Mouse (Mus musculus) hindbrain, embryonic 16.5 days (tissue): ENCODE measurements around the gene Gprin1. TPM values are rescaled to one million over a fixed set of nuclear protein-coding genes. Genes with fewer than 3 reads are reported as not detected.
A peak's percentile ranks its signal among the peaks of the same experiment; 100 is the strongest.

Source experiments
- ATAC-seq: fragments of 200-750 bp; cut with Nextera tagmentation; 2 replicates; pipeline ENCODE4 v1.8.0; 2017; ENCODE audit warnings: moderate TSS enrichment, moderate library complexity
- H3K27ac ChIP-seq: fragments of 300-500 bp; sonication (generic); 2 replicates; pipeline ENCODE4 v1.5.1; 2014; ENCODE audit warnings: low read depth, mild to moderate bottlenecking, control low read depth, low read length, moderate library complexity
- H3K27me3 ChIP-seq: fragments of 300-500 bp; sonication (generic); replicated peaks from 2 replicates; pipeline ENCODE4 v1.6.1; 2014; ENCODE audit warnings: low read length; ENCODE audit not compliant: control insufficient read depth, insufficient read depth
- H3K36me3 ChIP-seq: fragments of 300-500 bp; sonication (generic); 2 replicates; pipeline ENCODE4 v1.6.1; 2014; ENCODE audit warnings: mild to moderate bottlenecking, low read length, moderate library complexity, mixed read lengths; ENCODE audit not compliant: control insufficient read depth, insufficient read depth
- H3K4me1 ChIP-seq: fragments of 300-500 bp; sonication (generic); 2 replicates; pipeline ENCODE4 v1.6.1; 2014; ENCODE audit warnings: low read depth, low read length; ENCODE audit not compliant: control insufficient read depth, insufficient read depth
- H3K4me2 ChIP-seq: fragments of 300-500 bp; sonication (generic); 2 replicates; pipeline ENCODE4 v1.6.1; 2014; ENCODE audit warnings: mild to moderate bottlenecking, low read length, control low read depth, moderate library complexity
- H3K4me3 ChIP-seq: fragments of 300-500 bp; sonication (generic); 2 replicates; pipeline ENCODE4 v1.5.1; 2014; ENCODE audit warnings: mild to moderate bottlenecking, low read length, control low read depth, moderate library complexity
- H3K9ac ChIP-seq: fragments of 300-500 bp; sonication (generic); 2 replicates; pipeline ENCODE4 v1.6.1; 2014; ENCODE audit warnings: low read depth, mild to moderate bottlenecking, control low read depth, low read length, moderate library complexity
- H3K9me3 ChIP-seq: fragments of 300-500 bp; sonication (generic); 2 replicates; pipeline ENCODE4 v1.6.1; 2014; ENCODE audit warnings: mild to moderate bottlenecking, low read length, moderate library complexity; ENCODE audit not compliant: control insufficient read depth
- WGBS: fragments of 180-500 bp; shearing (Covaris S2); extraction: QIAGEN DNeasy Blood & Tissue Kit; methylation state at CpG from one replicate; pipeline ENCODE4 v1.1.7; 2014; 5-methylcytosine and 5-hydroxymethylcytosine counted together
- polyA plus RNA-seq: library from polyadenylated mRNA; unstranded; fragments of >200 nt; fragmentation: Nextera tagmentation; extraction: Ambion mirVana; gene quantifications from 2 replicates; pipeline ENCODE4 v1.2.1, GENCODE M21; 2015

Gene Gprin1
- polyA plus RNA-seq, 1 experiment from 2014 or later: 5.7 TPM

GRCm38 (mm10) chr13:54746110-54746509, 3.6 kb downstream of the Gprin1 start:
- Histone ChIP-seq H3K9ac (peak overlapping the region; percentile 27; the same call in 1 of the 2 replicates), H3K27ac (no peak overlapping the region), H3K4me3 (0 out of 2 replicates have a peak overlapping the region, but pooled peaks have one; percentile 8), H3K4me1 (peaks cover 23% of the 10 kb centered on the region), H3K36me3 (peaks cover 3% of the 10 kb centered on the region; the same call in 1 of the 2 replicates), H3K9me3 (no peaks in the 10 kb centered on the region), H3K4me2 (peak overlapping the region; percentile 31), H3K27me3 (no peaks in the 10 kb centered on the region)
- 44% methylated on average over 6 of the region's 6 CpGs for WGBS
- no peak for ATAC-seq

DNA sequence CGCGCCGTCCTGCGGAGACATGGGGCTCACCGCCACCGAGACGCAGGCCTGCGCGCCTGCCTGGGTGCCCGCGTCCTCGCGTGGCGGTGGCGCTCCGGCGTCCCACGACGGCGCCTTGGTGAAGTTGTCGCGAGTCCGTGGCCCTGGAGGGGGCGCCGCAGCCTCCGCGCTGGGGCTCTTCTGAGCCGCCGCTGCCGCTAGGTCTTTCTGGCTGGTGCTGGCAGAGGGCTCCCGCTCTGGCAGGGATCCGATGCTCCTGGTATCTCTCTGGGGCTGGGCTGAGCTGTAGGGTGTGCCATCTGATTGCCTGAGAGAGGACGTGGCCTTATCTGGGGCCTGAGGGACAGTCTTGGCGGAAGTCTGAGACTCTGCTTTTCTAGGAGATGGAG, 11.5 kb downstream of the Gprin1 start:
- peak overlapping the region; percentile 20; the same call in 1 of the 2 replicates for H3K4me3 ChIP-seq
- peaks cover 30% of the 10 kb centered on the region for H3K36me3 ChIP-seq
- no peak for ATAC-seq
- peaks cover 15% of the 10 kb centered on the region for H3K4me1 ChIP-seq
- H3K9me3 ChIP-seq: no peaks in the 10 kb centered on the region
- peak overlapping the region; percentile 25; the same call in 1 of the 2 replicates for H3K9ac ChIP-seq
- H3K27me3 ChIP-seq: no peaks in the 10 kb centered on the region
- peak overlapping the region; percentile 43 for H3K4me2 ChIP-seq
- WGBS: 6% methylated on average over 25 of the region's 34 CpGs
- H3K27ac ChIP-seq: no peak overlapping the region

DNA sequence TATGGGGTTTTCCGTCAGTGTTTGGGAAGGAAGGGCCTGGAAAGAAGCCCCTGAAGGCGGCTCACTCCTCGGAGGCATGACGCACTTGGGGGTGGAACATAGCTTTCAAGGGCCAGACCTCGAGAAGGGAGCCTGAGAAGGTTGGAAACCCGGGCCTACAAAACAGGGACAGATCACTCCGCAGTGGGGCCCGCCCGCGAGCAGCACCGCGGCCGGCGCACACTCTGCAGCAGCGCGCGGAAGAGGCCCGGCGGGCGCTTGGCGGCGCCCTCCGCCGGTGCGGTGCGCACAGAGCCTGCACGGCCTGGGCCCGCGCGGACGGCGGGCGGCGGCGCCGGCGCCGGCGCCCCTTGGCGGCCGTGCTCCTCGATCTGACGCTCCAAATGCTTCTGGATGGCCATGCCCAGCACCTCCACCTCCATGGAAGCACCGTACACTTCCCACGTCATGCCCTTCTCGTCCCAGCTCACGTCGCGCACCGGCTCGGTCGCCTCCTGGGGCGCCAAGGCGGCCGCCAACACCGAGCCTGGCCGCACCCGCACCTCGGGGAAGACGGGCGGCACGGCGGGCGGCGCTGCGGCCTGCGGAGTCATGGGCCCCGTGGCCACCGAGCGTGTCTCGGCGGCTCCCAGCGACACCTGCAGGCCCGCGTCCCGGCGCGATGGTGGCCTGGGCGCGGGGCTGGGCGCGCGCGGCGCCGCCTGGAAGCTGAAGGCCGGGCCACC, 12.0 kb downstream of the Gprin1 start:
- Histone ChIP-seq H3K4me3 (peak overlapping the region; percentile 20), H3K4me2 (peak overlapping the region; percentile 43), H3K4me1 (peaks cover 15% of the 10 kb centered on the region), H3K27ac (no peak overlapping the region), H3K9ac (peak overlapping the region; percentile 25; the same call in 1 of the 2 replicates), H3K27me3 (no peaks in the 10 kb centered on the region), H3K36me3 (peaks cover 30% of the 10 kb centered on the region), H3K9me3 (no peaks in the 10 kb centered on the region)
- ATAC-seq: 0 out of 2 replicates have a peak, but pooled peaks have one; percentile 38
- 3% methylated on average over 70 of the region's 87 CpGs for WGBS

DNA sequence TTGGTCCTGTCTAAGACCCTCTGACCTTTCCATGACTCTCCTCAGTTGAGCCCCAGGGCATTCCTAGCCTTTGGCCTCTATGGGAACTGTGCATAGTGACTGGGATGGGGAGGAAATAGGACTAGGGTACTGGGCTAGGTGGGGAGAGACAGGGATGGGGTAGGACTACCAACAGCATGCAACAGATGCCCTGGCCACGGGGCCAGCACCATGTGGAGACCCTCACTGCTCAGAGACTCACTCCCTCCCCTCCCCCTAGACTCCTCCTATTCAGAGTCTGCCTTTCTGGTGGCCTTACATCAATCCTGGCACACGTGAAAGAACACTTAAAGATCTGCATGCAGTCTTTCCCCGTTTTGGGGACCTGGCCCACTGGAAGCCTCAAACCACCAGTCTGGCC, 12.7 kb downstream of the Gprin1 start:
- peaks cover 30% of the 10 kb centered on the region for H3K36me3 ChIP-seq
- H3K4me3 ChIP-seq: no peak overlapping the region
- no peak overlapping the region for H3K27ac ChIP-seq
- no peaks in the 10 kb centered on the region for H3K27me3 ChIP-seq
- no peak for ATAC-seq
- no peaks in the 10 kb centered on the region for H3K9me3 ChIP-seq
- no peak overlapping the region for H3K4me2 ChIP-seq
- 28% methylated on average over 3 of the region's 3 CpGs for WGBS
- H3K9ac ChIP-seq: no peak overlapping the region
- H3K4me1 ChIP-seq: peaks cover 15% of the 10 kb centered on the region

DNA sequence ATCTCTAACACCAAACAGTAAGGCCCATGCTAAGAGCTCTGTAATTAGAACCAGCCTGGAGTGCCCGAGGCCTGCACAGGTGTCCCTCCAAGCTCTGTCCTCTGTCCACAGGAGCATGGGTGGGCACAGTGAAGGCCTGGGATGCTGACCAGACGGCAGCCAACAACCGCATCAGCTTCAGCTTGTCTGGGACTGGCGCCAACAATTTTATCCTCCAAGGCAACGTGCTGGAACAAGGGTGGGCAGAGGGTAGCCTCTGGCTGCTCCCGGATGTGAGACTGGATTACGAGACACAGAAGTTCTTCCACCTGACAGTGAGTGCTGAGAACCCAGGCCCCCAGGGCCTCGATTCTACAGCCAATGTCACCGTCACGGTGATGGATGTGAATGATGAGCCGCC, 23.5 kb downstream of the Gprin1 start:
- no peaks in the 10 kb centered on the region; the same call in 1 of the 2 replicates for H3K27me3 ChIP-seq
- no peak overlapping the region for H3K4me2 ChIP-seq
- no peak overlapping the region for H3K9ac ChIP-seq
- no peaks in the 10 kb centered on the region; the same call in 1 of the 2 replicates for H3K4me1 ChIP-seq
- H3K4me3 ChIP-seq: no peak overlapping the region
- H3K27ac ChIP-seq: no peak overlapping the region
- ATAC-seq: no peak
- H3K36me3 ChIP-seq: no peaks in the 10 kb centered on the region
- WGBS: 53% methylated on average over 11 of the region's 11 CpGs
- no peaks in the 10 kb centered on the region for H3K9me3 ChIP-seq

DNA sequence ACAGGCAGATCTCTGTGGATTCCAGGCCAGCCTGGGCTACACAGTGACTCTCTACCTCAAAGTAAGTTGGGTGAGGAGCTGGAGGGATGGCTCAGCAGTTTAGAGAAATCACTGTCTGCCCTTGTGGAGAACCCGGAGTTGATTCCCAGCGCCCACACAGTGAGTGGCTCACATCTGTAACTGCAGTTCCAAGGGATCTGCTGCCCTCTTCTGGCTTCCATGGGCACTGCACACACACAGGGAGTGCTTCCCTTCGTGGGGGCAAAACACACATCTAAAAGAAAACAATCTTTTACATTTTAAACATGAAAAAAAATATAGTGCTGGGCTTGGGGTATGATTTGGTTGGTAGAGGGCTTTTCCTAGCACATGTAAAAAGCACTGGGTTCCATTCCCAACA, 26.5 kb downstream of the Gprin1 start:
- H3K4me2 ChIP-seq: no peak overlapping the region
- ATAC-seq: no peak
- H3K9me3 ChIP-seq: no peaks in the 10 kb centered on the region
- H3K36me3 ChIP-seq: no peaks in the 10 kb centered on the region
- no peaks in the 10 kb centered on the region; the same call in 1 of the 2 replicates for H3K27me3 ChIP-seq
- no peaks in the 10 kb centered on the region; the same call in 1 of the 2 replicates for H3K4me1 ChIP-seq
- no peak overlapping the region for H3K27ac ChIP-seq
- 89% methylated on average over 3 of the region's 3 CpGs for WGBS
- no peak overlapping the region for H3K4me3 ChIP-seq
- no peak overlapping the region for H3K9ac ChIP-seq

- Histone ChIP-seq H3K27ac (no peak overlapping the region), H3K4me3 (no peak overlapping the region), H3K4me2 (no peak overlapping the region), H3K4me1 (peaks cover 2% of the 10 kb centered on the region), H3K9me3 (no peaks in the 10 kb centered on the region), H3K27me3 (no peaks in the 10 kb centered on the region), H3K9ac (no peak overlapping the region), H3K36me3 (no peaks in the 10 kb centered on the region)
- ATAC-seq: no peak
- 0% methylated on average over 5 of the region's 5 CpGs for WGBS
Measured at GRCm38 (mm10) chr13:54716916-54717315, 32.8 kb downstream of the Gprin1 start.

- 73% methylated on average over 10 of the region's 10 CpGs for WGBS
- Histone ChIP-seq H3K9me3 (no peaks in the 10 kb centered on the region), H3K4me3 (no peak overlapping the region), H3K36me3 (no peaks in the 10 kb centered on the region), H3K4me2 (no peak overlapping the region), H3K4me1 (peaks cover 2% of the 10 kb centered on the region), H3K9ac (no peak overlapping the region), H3K27ac (no peak overlapping the region), H3K27me3 (no peaks in the 10 kb centered on the region)
- ATAC-seq: no peak
Measured at GRCm38 (mm10) chr13:54714996-54715395, 34.7 kb downstream of the Gprin1 start.

DNA sequence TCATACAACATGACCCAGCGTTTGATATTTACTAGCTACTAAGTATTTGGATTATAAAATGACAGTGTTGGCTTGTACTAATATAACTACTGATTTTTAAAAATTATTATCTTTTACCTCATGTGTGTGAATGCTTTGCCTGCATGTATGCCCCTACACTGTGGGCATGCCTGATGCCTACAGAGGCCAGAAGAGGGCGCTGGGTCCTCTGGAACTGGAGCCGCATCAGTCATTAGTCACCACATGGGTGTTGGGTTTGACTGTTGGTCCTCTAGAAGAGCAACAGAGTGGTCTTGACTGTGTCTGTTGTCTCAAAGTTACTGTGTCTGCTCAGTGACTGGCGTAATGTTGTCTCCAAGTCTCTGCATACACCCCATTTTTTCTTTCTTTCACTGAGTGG, 35.3 kb downstream of the Gprin1 start:
- no peak for ATAC-seq
- Histone ChIP-seq H3K4me2 (no peak overlapping the region), H3K36me3 (no peaks in the 10 kb centered on the region), H3K27me3 (no peaks in the 10 kb centered on the region), H3K27ac (no peak overlapping the region), H3K4me3 (no peak overlapping the region), H3K9ac (no peak overlapping the region), H3K9me3 (no peaks in the 10 kb centered on the region), H3K4me1 (peaks cover 2% of the 10 kb centered on the region)
- WGBS: 41% methylated on average over 4 of the region's 4 CpGs
